Mouse (Mus musculus) testis, adult 2 months (tissue): Measurements from ENCODE around the gene Hoxd4.

Experiments used
- CTCF ChIP-seq: fragments of 200-500 bp; IDR thresholded peaks from 2 replicates; pipeline ENCODE4 v1.5.1; 2012; ENCODE audit warnings: low read depth, mild to moderate bottlenecking, inconsistent platforms, low read length, moderate library complexity; ENCODE audit not compliant: control insufficient read depth, insufficient read depth, insufficient replicate concordance
- POLR2A ChIP-seq: fragments of 200-500 bp; IDR thresholded peaks from 2 replicates; pipeline ENCODE4 v1.6.1; 2012; ENCODE audit warnings: low read depth, mild to moderate bottlenecking, inconsistent platforms, low read length, moderate library complexity; ENCODE audit not compliant: control insufficient read depth

- TF ChIP-seq POLR2A (no peak), CTCF (no peak)
Observed at GRCm38 (mm10) chr2:74679980-74680379, 31.7 kb upstream of the Hoxd4 start.
